Mouse (Mus musculus): ENCODE results near the gene Gm21976. TPM values are rescaled to one million over a fixed set of nuclear protein-coding genes. Genes with fewer than 3 reads are reported as not detected.

Gene Gm21976
- polyA plus RNA-seq, 1 experiment from 2014 or later = not detected

GRCm38 (mm10) chr13:98311597-98311996, 31.9 kb downstream of the Gm21976 start:
- Histone ChIP-seq H3K9me3 (ENCODE audit: control insufficient read depth, low read length) (no peaks in the 10 kb centered on the region), H3K9ac (ENCODE audit: low read length) (no peak overlapping the region), H3K27ac (replicated peaks) (no peak overlapping the region), H3K27me3 (ENCODE audit: control insufficient read depth, insufficient read depth, low read length) (no peaks in the 10 kb centered on the region), H3K4me3 (ENCODE audit: low read depth, low read length) (no peak overlapping the region), H3K4me1 (replicated peaks; ENCODE audit: control insufficient read depth, insufficient read depth) (no peaks in the 10 kb centered on the region; the same call in 1 of the 2 replicates), H3K4me2 (replicated peaks; ENCODE audit: low read depth) (no peak overlapping the region), H3K36me3 (ENCODE audit: control insufficient read depth, insufficient read depth, low read length) (peaks cover 9% of the 10 kb centered on the region)
- WGBS = 87% methylated on average over 5 of the region's 5 CpGs
- no peak for DNase-seq (ENCODE audit: low spot score)
- ATAC-seq (ENCODE audit: low FRiP score, low TSS enrichment) = no peak
- TF ChIP-seq CTCF (IDR thresholded peaks at IDR 0.05; ENCODE audit: low read depth) = no peak
- TF ChIP-seq EP300 (optimal IDR thresholded peaks at IDR 0.05) = no peak

DNA sequence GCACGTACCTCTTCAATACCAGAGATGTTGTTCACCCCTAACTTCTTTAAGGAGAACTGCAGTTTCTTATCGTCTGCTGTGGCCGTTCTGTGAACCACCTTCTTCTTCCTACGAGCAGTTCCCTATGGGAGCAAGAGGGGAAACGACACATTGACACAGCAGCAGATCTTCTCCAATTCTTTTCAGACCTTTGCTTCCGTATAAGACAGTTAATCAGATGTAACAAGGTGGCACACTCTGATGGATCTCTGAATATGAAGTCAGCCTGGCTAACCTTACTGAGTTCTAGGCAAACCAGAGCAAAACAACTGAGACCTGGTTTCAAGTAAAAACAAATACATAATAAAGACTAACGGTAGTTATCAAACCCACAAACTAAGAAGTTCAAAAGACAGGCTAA, 33.9 kb downstream of the Gm21976 start:
- Histone ChIP-seq H3K9me3 (ENCODE audit: control insufficient read depth, low read length) (no peaks in the 10 kb centered on the region), H3K27ac (replicated peaks) (no peak overlapping the region), H3K9ac (ENCODE audit: low read length) (no peak overlapping the region), H3K4me1 (replicated peaks; ENCODE audit: control insufficient read depth, insufficient read depth) (no peaks in the 10 kb centered on the region; the same call in 1 of the 2 replicates), H3K4me2 (replicated peaks; ENCODE audit: low read depth) (no peak overlapping the region), H3K36me3 (ENCODE audit: control insufficient read depth, insufficient read depth, low read length) (peaks cover 9% of the 10 kb centered on the region), H3K4me3 (ENCODE audit: low read depth, low read length) (no peak overlapping the region), H3K27me3 (ENCODE audit: control insufficient read depth, insufficient read depth, low read length) (no peaks in the 10 kb centered on the region)
- no peak for ATAC-seq (ENCODE audit: low FRiP score, low TSS enrichment)
- no peak for DNase-seq (ENCODE audit: low spot score)
- WGBS = 55% methylated on average over 7 of the region's 7 CpGs
- TF ChIP-seq EP300 (optimal IDR thresholded peaks at IDR 0.05) (no peak), CTCF (IDR thresholded peaks at IDR 0.05; ENCODE audit: low read depth) (no peak)

GRCm38 (mm10) chr13:98315124-98315523, 35.4 kb downstream of the Gm21976 start:
- Histone ChIP-seq H3K27ac (replicated peaks) (no peak overlapping the region), H3K4me3 (ENCODE audit: low read depth, low read length) (no peak overlapping the region), H3K4me2 (replicated peaks; ENCODE audit: low read depth) (no peak overlapping the region), H3K9me3 (ENCODE audit: control insufficient read depth, low read length) (no peaks in the 10 kb centered on the region), H3K27me3 (ENCODE audit: control insufficient read depth, insufficient read depth, low read length) (no peaks in the 10 kb centered on the region), H3K4me1 (replicated peaks; ENCODE audit: control insufficient read depth, insufficient read depth) (no peaks in the 10 kb centered on the region; the same call in 1 of the 2 replicates), H3K36me3 (ENCODE audit: control insufficient read depth, insufficient read depth, low read length) (peaks cover 9% of the 10 kb centered on the region), H3K9ac (ENCODE audit: low read length) (no peak overlapping the region)
- 55% methylated on average over 4 of the region's 4 CpGs for WGBS
- DNase-seq (ENCODE audit: low spot score) (no peak), ATAC-seq (ENCODE audit: low FRiP score, low TSS enrichment) (no peak)
- TF ChIP-seq CTCF (IDR thresholded peaks at IDR 0.05; ENCODE audit: low read depth) = no peak
- no peak for TF ChIP-seq EP300 (optimal IDR thresholded peaks at IDR 0.05)

DNA sequence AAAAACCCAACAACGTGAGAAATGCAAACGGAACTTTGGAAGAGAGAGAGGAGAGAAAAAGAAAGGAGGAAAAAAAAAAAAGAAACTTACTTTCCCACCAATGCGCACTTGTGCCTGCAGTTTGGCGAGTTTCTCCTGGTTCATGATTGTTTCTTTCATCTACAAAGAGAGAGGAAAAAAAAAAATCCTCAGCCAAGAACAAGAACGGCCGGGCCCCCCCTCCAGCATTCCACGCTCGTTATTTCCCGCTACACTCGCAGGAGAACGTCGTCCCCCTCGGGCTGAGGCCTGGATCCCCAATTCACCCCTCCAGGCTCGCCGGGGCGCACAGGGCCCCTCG, 36.4 kb downstream of the Gm21976 start:
- H3K4me2 ChIP-seq (replicated peaks; ENCODE audit: low read depth) = peak overlapping the region; percentile 71
- peak overlapping the region; percentile 96 for H3K4me3 ChIP-seq (ENCODE audit: low read depth, low read length)
- peak overlapping the region; percentile 96 for H3K27ac ChIP-seq (replicated peaks)
- H3K9ac ChIP-seq (ENCODE audit: low read length) = peak overlapping the region; percentile 98
- DNase-seq (ENCODE audit: low spot score) (no peak), ATAC-seq (ENCODE audit: low FRiP score, low TSS enrichment) (no peak)
- TF ChIP-seq CTCF (IDR thresholded peaks at IDR 0.05; ENCODE audit: low read depth) = no peak
- TF ChIP-seq EP300 (optimal IDR thresholded peaks at IDR 0.05) = no peak
- no peaks in the 10 kb centered on the region for H3K9me3 ChIP-seq (ENCODE audit: control insufficient read depth, low read length)
- WGBS = under 1% methylated on average over 16 of the region's 17 CpGs
- H3K4me1 ChIP-seq (replicated peaks; ENCODE audit: control insufficient read depth, insufficient read depth) = no peaks in the 10 kb centered on the region; the same call in 1 of the 2 replicates
- peaks cover 9% of the 10 kb centered on the region for H3K36me3 ChIP-seq (ENCODE audit: control insufficient read depth, insufficient read depth, low read length)
- H3K27me3 ChIP-seq (ENCODE audit: control insufficient read depth, insufficient read depth, low read length) = no peaks in the 10 kb centered on the region

GRCm38 (mm10) chr13:98316480-98317245, 37.0 kb downstream of the Gm21976 start, which contains the start of gene Btf3:
Gene Btf3, minus strand, starts transcription at chr13:98317006.
- Histone ChIP-seq H3K4me3 (ENCODE audit: low read depth, low read length) (peak within 1 kb of the TSS; percentile 96), H3K4me2 (replicated peaks; ENCODE audit: low read depth) (peak within 1 kb of the TSS; percentile 73), H3K36me3 (ENCODE audit: control insufficient read depth, insufficient read depth, low read length) (peaks cover 4% of the 10 kb centered on the region), H3K4me1 (replicated peaks; ENCODE audit: control insufficient read depth, insufficient read depth) (no peaks in the 10 kb centered on the region; the same call in 1 of the 2 replicates), H3K9ac (ENCODE audit: low read length) (peak within 1 kb of the TSS; percentile 98), H3K27me3 (ENCODE audit: control insufficient read depth, insufficient read depth, low read length) (no peaks in the 10 kb centered on the region), H3K27ac (replicated peaks) (peak within 1 kb of the TSS; percentile 96), H3K9me3 (ENCODE audit: control insufficient read depth, low read length) (no peaks in the 10 kb centered on the region)
- peak; percentile 92 for ATAC-seq (ENCODE audit: low FRiP score, low TSS enrichment)
- DNase-seq (ENCODE audit: low spot score) = peak; percentile 96
- TF ChIP-seq EP300 (optimal IDR thresholded peaks at IDR 0.05) (peak; percentile 60), CTCF (IDR thresholded peaks at IDR 0.05; ENCODE audit: low read depth) (no peak; the same call in 1 of the 2 replicates)
- WGBS = under 1% methylated on average over 83 of the region's 90 CpGs

GRCm38 (mm10) chr13:98317246-98317677, 37.6 kb downstream of the Gm21976 start:
- WGBS = 1% methylated on average over 16 of the region's 16 CpGs
- Histone ChIP-seq H3K4me3 (ENCODE audit: low read depth, low read length) (peak overlapping the region; percentile 96), H3K27ac (replicated peaks) (peak overlapping the region; percentile 96), H3K4me1 (replicated peaks; ENCODE audit: control insufficient read depth, insufficient read depth) (no peaks in the 10 kb centered on the region; the same call in 1 of the 2 replicates), H3K36me3 (ENCODE audit: control insufficient read depth, insufficient read depth, low read length) (no peaks in the 10 kb centered on the region; the same call in 1 of the 2 replicates), H3K4me2 (replicated peaks; ENCODE audit: low read depth) (peak overlapping the region; percentile 73), H3K27me3 (ENCODE audit: control insufficient read depth, insufficient read depth, low read length) (no peaks in the 10 kb centered on the region), H3K9me3 (ENCODE audit: control insufficient read depth, low read length) (no peaks in the 10 kb centered on the region), H3K9ac (ENCODE audit: low read length) (peak overlapping the region; percentile 98)
- DNase-seq (ENCODE audit: low spot score) (no peak), ATAC-seq (ENCODE audit: low FRiP score, low TSS enrichment) (no peak)
- TF ChIP-seq CTCF (IDR thresholded peaks at IDR 0.05; ENCODE audit: low read depth) (peak; percentile 61; the same call in 1 of the 2 replicates), EP300 (optimal IDR thresholded peaks at IDR 0.05) (no peak)
